Mouse (Mus musculus): Measurements from ENCODE around the gene Gm9918.
"Not testable (repeated sequence)": the region's sequence is repeated elsewhere in the genome, so short reads cannot be mapped to it uniquely, and the experiment has no call there.

Gm9918 gene

DNA sequence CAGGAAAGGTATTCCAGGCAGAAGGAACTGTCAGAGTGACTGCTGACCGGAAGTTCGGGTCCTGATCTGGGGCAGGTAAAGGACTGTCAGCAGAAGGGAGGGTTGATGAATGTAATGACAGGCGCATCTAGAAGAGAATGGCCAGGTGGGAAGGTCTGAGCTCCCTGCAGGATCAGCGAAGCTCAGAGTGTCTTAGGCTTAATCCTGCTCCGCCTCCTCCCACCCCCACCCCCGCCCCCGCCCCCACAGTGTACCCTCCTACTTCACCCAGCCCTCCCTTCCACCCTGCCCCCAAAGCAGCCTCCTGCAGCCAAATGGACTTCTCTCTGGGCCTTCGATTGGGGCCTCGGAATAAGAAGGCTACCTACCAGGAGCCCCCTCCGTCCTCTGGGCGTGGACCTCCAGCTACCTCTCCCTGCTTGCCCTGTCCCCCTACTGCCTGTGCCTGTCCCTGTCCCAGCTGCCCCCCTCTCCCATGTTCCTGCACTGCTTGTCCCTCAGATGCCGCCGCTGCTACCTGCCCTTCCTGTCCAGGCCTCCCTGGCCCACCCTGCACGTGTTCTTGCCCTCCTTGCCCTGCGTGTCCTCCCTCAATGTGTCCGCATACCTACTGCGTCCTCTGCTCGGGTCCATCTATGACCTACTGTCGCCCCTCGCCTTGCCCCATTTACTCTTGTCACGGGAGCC, at the start of gene Gm9918:
TSS of gene Gm9918 (plus strand) at position 290 of the 687 bp plus-strand sequence.
- no peak for DNase-seq (ENCODE audit: low spot score in 2 of 2)

DNA sequence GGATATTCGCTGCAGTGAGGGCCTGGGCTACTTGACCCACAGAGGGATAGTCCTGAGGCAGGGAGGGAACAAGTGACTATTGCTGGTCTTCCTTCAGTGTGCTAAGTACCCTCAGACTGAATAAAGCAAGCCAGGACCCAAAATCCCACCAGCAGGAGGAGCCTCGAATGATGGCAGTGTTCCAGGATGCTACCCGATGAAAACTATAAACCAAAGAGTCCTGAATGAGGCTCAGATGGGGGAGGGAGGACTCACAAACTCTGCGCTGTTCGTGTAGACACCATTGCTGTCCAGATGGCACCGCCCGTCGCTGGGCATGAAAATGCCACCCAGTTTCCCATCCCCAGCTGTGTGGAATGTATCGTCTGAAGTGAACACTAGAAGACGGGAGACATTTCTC, 48.0 kb upstream of the Gm9918 start:
- DNase-seq (ENCODE audit: low spot score in 2 of 2), result no peak

DNA sequence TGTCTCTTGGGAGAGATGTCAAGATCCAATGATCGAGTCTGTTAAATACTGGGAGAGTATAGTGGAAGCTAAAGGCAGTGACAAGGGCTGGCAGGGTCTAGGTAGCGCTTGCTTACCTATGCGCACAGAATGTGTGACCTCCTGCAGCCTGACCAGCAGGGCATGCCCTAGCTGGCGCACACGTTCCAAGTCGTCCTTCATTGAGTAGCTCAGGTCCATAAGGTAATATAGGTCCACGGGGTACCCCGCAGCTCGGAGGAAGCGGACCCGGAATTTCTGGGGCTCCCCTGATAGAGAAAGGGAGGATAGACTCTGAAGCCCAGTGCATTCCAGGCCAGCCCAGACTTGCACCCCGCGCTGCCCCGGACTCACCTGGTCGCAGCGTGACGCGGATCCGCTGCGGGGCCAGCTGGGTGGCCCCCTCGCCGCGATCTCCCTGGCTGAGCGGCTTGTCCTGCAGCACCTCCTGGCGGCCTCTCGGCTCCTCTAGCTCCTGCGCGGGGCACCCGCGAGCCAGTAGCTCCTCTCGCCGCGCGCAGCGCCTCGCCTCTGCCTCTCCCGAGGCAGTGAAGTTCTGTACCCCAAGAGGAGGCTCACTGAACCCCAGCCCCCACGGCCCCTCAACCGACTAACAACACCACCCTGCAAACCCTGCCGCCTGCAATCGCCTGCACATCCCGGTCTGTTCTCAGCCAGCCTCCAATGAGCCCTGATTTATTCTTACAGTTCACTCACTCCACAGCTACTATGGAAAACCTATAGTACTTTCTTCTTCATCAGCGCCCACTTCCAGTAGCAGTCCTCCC, 46.0 kb upstream of the Gm9918 start:
- DNase-seq (ENCODE audit: low spot score in 2 of 2), result peak; percentile 74 to 83

DNA sequence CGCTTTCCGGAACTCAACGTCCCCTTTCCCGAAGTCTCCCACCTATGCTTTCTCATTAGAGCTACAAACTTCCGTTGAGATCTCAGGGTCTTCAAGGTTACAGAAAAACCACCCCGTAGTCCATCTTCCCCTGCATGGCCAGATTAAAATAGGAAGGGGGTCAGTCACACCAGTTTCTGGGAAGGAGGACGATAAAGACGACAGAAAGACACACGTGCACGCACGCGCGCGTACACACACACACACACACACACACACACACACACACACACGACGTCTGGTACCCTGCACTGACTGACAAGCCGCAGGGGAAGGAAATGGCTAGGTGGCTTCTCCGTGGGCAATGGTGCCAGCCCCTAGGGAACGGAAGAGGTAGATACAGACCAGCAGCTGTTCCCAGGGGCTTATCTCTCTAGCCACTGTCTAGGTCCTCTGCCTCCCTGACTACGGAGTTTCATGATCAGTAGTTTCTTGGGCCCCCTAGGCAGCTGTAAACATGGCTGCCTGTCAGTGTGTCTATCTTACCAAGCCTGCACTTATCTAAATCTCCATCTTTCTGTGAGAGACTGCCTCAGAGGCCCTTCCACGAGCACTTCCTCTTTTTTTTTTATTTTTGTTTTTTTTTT, 45.3 kb upstream of the Gm9918 start:
- DNase-seq (ENCODE audit: low spot score in 2 of 2), result no peak

DNA sequence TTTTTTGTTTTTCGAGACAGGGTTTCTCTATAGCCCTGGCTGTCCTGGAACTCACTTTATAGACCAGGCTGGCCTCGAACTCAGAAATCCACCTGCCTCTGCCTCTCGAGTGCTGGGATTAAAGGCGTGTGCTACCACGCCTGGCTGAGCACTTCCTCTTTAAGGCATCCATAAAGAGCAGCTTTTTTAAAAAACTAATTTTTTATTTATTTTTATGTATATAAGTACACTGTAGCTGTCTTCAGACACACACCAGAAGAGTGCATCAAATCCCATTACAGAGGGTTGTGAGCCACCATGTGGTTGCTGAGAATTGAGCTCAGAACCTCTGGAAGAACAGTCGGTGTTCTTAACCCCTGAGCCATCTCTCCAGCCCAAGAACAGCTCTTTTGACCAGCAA, 44.7 kb upstream of the Gm9918 start:
- DNase-seq (ENCODE audit: low spot score in 2 of 2), result not testable (repeated sequence)

DNA sequence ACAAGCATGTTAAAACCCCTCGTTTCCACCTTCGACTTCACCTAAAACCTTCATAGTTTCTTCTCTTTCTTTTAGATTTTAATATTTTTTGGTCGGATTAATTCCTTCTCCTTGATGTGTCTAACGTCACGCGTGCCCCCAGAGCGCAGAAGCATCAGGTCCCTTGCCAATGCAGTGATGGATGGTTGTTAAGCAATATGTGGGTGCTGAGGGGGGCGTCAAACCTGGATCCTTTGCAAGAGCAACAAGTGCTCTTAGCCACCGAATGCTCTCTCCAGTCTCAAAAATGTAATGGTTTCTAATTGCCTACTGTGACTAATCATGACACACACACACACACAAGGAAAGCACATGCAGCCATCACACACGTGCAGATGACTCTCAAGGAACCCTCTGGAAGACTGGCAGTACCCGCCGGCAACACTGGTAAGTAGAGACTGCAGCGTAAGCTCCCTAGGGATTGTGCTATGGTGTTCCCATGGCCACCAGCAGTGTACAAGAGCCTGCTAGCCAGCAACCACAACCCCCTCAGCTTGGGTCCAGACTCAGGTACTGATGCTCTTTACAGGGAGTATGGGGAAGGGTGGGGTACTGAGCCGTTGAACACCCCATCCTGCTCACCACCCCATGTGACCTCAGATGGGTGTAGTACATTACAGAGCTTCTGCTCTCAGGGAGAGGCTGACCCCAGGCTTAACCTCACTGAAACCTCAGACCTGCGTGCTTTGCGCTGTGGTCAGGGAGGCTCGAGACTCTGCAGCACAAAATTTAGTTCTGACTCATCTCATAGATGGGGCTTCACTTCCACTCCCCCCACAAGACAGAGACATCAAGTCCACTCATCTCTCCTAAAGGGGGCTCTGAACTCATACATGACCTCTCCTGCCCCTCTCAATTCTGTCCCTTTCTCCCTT, 39.7 kb upstream of the Gm9918 start:
- DNase-seq (ENCODE audit: low spot score in 2 of 2), result no peak

DNA sequence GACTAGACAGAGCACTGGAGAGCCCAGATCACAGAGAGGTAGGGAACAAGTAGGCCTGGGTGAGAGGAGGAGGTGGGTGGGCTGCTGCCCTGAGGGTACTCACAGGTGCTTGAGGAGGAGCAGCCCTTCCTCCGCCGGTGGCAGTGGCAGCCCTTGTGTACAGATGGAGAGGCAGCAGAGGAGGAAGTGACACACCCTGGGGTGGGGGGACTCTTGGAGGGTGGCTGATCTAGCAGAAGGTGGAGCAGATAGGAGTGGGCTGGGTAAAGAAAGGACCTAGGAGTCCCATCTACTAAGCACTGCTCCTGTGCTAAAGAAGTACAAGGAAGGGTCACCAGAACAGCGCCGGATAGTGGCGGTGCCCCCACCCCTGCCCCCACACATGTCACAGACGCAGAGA, 38.6 kb upstream of the Gm9918 start, which contains the start of gene Itgb7:
TSS of gene Itgb7 (minus strand) at position 197 of the 400 bp plus-strand sequence.
- no peak for DNase-seq (ENCODE audit: low spot score in 2 of 2)

DNA sequence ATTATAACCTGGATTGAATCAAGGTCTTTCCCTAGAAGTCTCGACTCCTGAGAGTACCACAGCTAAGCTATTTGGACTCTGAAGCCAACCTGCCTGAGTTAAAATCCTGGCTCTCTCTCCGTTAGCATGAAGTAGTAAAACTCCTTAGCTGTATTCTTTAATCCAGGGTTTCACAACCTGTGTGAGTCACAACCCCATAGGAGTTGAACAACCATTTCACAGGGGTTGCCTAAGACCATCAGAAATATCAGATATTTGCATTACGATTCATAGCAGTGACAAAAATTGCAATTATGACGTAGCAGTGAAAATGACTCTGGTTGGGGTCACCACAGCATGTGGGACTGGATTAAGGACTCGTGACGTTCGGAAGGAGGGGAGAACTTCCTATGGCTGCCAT, 37.6 kb upstream of the Gm9918 start:
- no peak for DNase-seq (ENCODE audit: low spot score in 2 of 2)

DNA sequence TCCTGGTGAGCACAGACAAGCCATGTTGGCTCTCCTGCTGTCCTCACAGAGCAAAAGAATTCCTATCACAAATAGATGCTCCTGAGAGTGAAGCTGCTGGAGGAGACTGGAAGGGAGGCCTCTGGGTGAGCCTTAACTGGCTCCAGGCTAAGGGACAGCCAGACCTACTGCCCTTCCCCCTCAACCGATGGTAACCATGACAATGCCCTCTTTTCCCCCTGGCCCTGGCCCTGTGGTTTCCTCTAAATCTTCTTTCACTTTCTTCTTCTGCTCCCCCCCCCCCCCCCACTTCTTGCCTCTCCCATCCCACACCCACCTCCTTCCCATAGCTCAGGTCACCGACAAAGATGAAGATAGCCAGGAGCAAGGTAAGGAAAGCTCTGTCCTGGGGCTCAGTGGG, 36.5 kb upstream of the Gm9918 start:
- DNase-seq (ENCODE audit: low spot score in 2 of 2), result no peak

DNA sequence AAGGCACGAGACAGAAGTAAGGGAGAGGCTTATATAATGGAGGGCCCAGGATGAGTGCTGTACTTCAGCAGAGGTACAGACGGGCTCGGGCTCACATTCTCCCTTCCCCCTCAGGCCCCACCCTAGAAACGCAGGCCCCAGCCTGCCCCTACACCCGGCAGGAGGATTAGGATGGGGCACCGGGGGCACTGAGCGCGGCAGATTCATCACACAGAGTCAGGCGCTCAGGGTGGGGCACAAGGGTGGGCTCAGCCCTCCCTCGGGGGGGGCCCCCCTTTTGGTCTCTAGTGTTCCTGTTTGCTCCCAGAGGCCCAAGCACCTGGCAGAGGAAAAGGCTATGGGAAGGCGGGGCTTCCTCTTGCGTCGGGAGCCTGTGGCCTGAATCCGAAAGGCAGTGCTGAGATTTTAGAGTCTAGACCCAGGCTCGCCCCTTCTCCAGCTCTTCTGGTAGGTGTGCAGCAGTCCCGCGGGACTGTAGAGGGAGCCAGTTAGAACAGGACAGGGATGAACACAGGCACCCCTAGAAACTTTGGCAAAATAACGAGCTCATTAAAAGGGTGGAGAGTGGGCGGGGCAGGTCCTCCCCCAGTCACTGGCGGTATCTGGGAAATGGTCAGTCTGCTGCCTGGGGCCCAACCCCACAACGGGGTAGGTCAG, 34.9 kb upstream of the Gm9918 start:
- no peak for DNase-seq (ENCODE audit: low spot score in 2 of 2)

DNA sequence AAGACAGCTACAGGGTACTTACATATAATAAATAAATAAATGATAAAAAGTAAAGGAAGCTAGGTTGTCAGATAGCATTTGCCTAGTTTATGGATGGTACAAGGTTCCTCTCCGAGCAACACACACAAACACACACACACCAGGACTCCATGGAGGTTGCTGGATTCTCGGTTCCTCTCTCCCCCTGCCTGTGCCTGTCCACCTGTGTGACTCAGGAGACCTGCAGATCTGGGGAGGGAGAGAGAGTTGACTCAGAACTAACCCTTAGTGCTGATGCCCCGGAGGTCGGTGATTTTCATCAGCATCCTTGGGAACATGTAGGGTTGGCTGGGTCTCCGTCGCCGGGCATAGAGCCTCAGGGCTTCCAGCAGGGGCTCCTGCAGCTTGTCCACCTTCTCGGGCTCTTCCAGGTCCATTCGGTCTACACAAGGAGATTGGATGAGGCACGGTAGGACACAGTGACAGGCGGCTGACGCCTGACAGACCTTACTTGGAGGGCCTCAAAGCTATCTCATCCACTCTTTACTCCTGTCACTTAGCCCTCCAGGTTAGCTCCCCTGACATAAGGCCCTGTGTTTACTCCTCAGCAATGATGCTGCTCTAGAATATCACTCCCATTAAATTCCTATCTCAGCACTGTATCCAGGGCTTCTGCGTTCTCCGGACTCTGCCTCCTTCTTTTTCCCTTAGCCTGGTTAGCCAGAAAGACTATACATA, 31.7 kb upstream of the Gm9918 start:
- no peak for DNase-seq (ENCODE audit: low spot score in 2 of 2)

DNA sequence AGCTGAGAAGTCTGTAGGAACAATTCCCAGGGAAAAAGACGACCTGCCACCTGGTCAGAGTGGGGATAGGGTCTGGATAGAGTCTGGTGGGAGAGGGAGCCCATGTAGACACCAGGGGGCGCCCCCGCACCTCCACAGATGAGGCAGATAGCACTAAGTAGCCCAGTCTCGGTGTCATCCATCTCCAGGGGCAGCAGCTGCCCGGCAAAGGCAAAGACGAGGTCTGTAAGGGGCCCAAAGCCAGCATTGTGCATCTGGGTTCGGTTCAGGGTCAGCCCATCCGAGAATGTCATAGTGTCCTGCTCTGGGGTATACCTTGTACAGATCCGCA, 31.1 kb upstream of the Gm9918 start:
- peak; percentile 74 to 76 for DNase-seq (ENCODE audit: low spot score in 2 of 2)

DNA sequence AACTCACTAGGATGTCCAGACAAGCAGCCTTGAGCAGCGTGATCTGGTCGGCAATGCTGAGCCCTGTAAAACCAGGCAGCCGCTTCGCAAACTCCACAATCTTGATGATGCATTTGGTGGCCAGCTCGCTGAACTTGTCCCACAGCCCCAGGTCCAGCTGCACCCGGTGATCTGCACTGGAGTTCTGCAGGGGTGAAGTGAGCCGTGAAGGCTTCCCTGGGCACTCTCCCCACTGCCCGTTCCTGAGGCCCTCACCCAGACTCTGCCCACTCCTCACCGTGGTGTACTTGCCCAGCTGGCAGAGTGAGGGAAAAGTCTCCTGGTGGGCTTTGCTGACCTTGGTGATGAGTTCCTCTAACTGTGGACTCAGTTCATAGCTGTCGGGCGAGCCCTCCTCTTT, 30.5 kb upstream of the Gm9918 start:
- no peak for DNase-seq (ENCODE audit: low spot score in 2 of 2)

DNA sequence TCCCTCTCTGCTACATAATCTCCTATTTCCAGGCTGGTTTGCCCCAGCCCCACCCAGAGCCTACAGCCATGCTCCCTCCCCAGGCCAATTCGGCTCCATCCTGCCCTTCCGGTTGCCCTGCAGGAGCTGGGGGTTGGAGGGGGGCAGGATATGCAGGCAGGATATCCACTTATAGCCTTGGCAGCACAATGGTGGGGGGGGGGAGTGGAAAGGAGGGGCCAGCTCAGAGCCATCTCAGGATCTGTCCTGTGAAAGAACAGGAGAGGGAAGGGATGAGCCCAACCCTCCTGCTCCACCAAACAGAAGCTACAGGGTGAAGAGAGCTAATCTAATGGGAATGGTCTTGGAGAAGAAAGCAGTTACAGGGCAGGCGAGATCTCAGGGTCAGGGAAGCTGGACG, 29.8 kb upstream of the Gm9918 start:
- no peak for DNase-seq (ENCODE audit: low spot score in 2 of 2)

DNA sequence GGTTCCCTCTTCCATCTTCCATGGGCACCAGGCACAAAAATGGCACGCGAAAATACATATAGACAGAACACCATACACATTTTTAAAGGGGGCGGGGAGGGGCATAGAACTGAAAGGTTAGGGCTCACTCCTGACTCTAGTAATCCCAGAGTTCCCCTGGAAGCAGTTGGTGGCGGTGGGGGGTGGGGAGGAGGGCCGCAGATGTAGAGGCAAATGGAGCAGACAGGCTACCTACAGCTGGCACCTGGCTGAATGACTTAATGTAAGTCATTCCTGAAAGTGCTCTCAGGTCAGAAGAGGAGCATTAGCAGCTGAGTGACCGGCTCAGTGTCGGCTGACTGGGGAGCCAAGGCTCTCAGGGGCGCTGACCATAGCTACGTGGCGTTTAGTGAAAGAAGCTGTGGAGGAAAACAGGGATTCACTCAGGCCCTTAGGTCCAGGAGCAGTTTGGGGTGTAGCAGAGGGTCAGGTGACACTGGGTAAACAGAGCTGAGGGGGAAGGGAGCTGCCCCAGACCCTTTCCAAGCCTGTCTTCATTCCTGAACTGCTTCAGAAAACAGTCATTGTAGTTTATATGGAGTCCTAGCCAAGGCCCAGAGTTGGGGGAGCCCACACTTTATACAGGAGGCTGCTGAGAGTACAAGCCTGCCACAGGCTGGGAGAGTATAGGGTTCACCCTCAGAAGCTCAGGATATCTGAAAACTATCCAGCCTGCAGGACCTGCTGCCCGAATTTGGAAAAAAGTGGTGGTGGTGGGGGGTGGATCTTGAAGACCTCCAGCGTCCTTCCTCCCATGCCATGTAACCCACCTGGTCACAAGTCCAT, 27.7 kb upstream of the Gm9918 start:
- no peak for DNase-seq (ENCODE audit: low spot score in 2 of 2)

DNA sequence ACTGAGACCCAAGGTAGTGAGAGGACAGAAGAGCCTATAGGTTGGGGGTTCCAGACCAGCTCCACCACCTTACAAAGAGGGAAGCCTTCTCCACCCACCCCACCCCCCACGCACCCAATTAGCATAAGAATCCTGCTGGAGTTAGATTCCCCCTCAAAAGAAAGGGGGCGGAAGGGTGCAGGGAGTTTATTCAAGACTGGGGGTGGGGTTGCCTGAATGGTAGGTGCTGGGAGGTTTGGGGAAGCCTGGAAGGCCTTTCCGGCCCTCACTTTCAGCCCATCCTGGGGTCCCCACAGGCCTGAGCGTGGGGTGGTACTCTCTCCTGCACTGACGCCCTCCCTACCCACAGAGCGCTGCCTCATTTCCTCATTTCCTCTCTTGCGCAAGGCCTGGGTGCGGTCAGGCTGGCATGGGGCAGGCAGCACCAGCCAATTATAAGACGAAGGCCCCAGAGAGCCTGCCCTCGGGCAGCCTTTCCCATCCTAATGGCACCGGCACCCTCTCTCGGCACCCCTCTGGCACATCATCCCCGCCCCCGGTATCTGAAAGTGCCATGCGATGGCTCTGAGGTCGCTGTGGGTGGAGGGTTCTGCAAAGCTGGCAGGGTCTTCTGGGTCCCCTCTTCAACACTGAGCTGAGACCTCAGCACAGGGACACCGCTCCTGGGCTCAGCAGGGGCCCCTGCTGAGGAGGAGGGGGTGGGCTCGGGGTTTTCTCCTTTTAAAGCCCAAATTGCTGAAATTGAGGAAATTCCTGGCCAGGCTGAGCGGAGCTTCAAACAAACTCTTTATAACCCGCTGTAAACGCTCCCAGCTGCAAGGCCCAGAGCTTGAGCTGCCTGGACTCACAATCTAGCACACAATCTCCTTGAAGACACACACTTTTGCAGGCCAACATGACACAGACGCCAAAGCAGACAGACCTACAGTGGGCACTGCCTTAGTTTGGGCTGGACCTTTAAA, 26.9 kb upstream of the Gm9918 start:
- DNase-seq (ENCODE audit: low spot score in 2 of 2), result no peak

DNA sequence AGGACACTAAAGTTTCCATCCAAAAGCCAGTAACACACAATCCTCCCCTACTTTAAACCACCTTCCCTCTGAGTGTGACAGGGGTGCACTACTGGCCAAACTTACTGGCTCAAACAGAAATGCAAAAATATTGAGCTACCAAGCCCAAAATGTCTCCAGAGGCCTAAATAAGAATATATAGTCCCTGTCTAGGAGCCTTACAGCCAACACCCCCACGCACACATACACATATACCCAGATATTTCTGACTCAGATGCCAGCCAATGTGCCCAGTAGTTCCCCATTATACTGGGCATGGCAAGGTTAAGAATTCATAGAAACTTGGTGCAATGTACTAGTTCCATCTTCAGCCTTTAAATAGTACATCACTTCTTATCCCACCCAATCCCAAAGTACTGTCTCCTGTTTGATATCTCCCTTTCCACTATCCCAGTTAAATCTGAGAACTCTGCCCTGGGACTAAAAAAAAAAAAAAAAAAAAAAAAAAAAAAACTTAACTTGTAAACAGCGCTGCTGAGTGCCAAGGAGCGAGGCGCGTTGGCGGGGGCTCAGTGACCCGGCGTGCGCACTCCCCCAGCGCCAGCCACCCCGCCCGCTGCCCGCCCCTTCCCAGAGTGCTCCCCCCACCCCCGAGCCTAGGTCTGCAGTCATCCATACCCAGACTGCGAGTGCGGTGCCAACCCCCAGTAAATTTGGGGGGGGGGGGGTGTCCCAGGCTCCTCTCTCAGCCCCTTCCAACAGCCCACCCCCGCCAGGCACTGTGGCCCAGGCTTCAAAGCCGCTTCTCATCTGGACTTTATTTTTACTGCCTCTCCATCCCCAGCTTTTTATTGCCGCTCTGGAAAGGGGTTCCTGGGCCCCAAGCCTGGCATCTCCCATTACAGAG, 25.8 kb upstream of the Gm9918 start:
- DNase-seq (ENCODE audit: low spot score in 2 of 2), result no peak

DNA sequence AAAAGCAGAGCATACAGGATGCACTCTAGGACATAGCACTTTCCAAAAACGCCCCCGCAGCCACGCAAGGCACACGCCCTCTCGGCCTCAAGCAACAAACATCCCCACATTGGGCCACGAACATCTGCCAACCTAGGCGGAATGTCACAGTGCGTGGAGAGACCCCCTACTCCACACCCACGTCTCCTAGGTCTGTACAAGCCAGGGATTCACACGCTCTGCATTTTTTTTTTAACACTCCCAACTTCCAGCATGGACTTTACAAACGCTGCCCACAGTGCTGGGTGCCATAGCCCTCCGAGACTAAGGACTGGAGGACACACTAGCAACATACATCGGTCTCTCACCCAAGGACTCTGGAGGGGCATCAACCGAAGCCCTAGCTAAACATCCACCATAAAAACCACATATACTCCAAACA, 24.9 kb upstream of the Gm9918 start:
- DNase-seq (ENCODE audit: low spot score in 2 of 2), result no peak
